Mouse (Mus musculus) gastrocnemius, postnatal 25 days (tissue): ENCODE measurements at regions not wholly inside any gene's neighbourhood (a gene's known extent, or its start where the extent isn't known, plus 50 kb on each side); places are given as distances from the start of the nearest gene placed in this dataset.
"Not testable (repeated sequence)": the region's sequence is repeated elsewhere in the genome, so short reads cannot be mapped to it uniquely, and the experiment has no call there.

Experiments
- DNase-seq: peaks from one replicate; pipeline ENCODE4 v3.0.0; 2022

GRCm38 (mm10) chr15:26953818-26954385 is 58.5 kb upstream of the Fbxl7 start:
- no peak for DNase-seq

GRCm38 (mm10) chr15:26958980-26959379 is 63.6 kb upstream of the Fbxl7 start:
- DNase-seq = no peak

- no peak for DNase-seq
These were observed 73.1 kb upstream of the Fbxl7 start for GRCm38 (mm10) chr15:26968392-26969025.

GRCm38 (mm10) chr15:26970770-26971169 is 75.4 kb upstream of the Fbxl7 start:
- DNase-seq = no peak

GRCm38 (mm10) chr15:26993054-26993453 is 97.7 kb upstream of the Fbxl7 start:
- no peak for DNase-seq

- no peak for DNase-seq
These were observed 113.7 kb upstream of the Fbxl7 start for GRCm38 (mm10) chr15:27009069-27009468.

GRCm38 (mm10) chr15:27013906-27014658 is 118.7 kb upstream of the Fbxl7 start:
- DNase-seq = no peak

GRCm38 (mm10) chr15:27014659-27014974 is 119.2 kb upstream of the Fbxl7 start:
- no peak for DNase-seq

- no peak for DNase-seq
These were observed 125.1 kb upstream of the Fbxl7 start for GRCm38 (mm10) chr15:27020471-27020870.

- no peak for DNase-seq
These were observed 137.9 kb upstream of the Fbxl7 start for GRCm38 (mm10) chr15:27033261-27033660.

- DNase-seq = no peak
These were observed 148.4 kb upstream of the Fbxl7 start for GRCm38 (mm10) chr15:27043788-27044187.

- no peak for DNase-seq
These were observed 155.3 kb upstream of the Fbxl7 start for GRCm38 (mm10) chr15:27050673-27051072.

GRCm38 (mm10) chr15:27063456-27063855 is 168.1 kb upstream of the Fbxl7 start:
- DNase-seq = no peak

- no peak for DNase-seq
These were observed 168.6 kb upstream of the Fbxl7 start for GRCm38 (mm10) chr15:27063971-27064370.

- DNase-seq = no peak
These were observed 172.3 kb upstream of the Fbxl7 start for GRCm38 (mm10) chr15:27067691-27068090.

- DNase-seq = no peak
These were observed 182.5 kb upstream of the Fbxl7 start for GRCm38 (mm10) chr15:27077926-27078325.

GRCm38 (mm10) chr15:27082826-27083225 is 187.4 kb upstream of the Fbxl7 start:
- no peak for DNase-seq

GRCm38 (mm10) chr15:27083596-27083995 is 188.2 kb upstream of the Fbxl7 start:
- DNase-seq = no peak

GRCm38 (mm10) chr15:27089155-27089554 is 193.8 kb upstream of the Fbxl7 start:
- no peak for DNase-seq

GRCm38 (mm10) chr15:27094102-27094501 is 198.7 kb upstream of the Fbxl7 start:
- DNase-seq = no peak

GRCm38 (mm10) chr15:27095231-27095630 is 199.9 kb upstream of the Fbxl7 start:
- DNase-seq = no peak

- DNase-seq = not testable (repeated sequence)
These were observed 206.2 kb upstream of the Fbxl7 start for GRCm38 (mm10) chr15:27101610-27102009.

GRCm38 (mm10) chr15:27109130-27109529 is 213.8 kb upstream of the Fbxl7 start:
- no peak for DNase-seq

GRCm38 (mm10) chr15:27129697-27130096 is 234.3 kb upstream of the Fbxl7 start:
- DNase-seq = no peak
